Mouse (Mus musculus) neural tube, embryonic 15.5 days (tissue): ENCODE data around the gene Slc9a2. TPM values are rescaled to one million over a fixed set of nuclear protein-coding genes. Genes with fewer than 3 reads are reported as not detected.
"Not testable (repeated sequence)": the region's sequence is repeated elsewhere in the genome, so short reads cannot be mapped to it uniquely, and the experiment has no call there.

ENCODE experiments used
- ATAC-seq: fragments of 200-750 bp; cut with Nextera tagmentation; 2 replicates; pipeline ENCODE4 v1.8.0; 2017; ENCODE audit warnings: mild to moderate bottlenecking, moderate TSS enrichment, moderate library complexity; ENCODE audit not compliant: low FRiP score
- H3K27ac ChIP-seq: fragments of 300-500 bp; sonication (generic); replicated peaks from 2 replicates; pipeline ENCODE4 v1.5.1; 2015; ENCODE audit warnings: mild to moderate bottlenecking, inconsistent platforms
- H3K27me3 ChIP-seq: fragments of 300-500 bp; sonication (generic); replicated peaks from 2 replicates; pipeline ENCODE4 v1.6.1; 2015; ENCODE audit warnings: inconsistent platforms
- H3K36me3 ChIP-seq: fragments of 300-500 bp; sonication (generic); 2 replicates; pipeline ENCODE4 v1.6.1; 2015; ENCODE audit warnings: inconsistent platforms
- H3K4me1 ChIP-seq: fragments of 300-500 bp; sonication (generic); 2 replicates; pipeline ENCODE4 v1.6.1; 2015; ENCODE audit warnings: inconsistent platforms
- H3K4me2 ChIP-seq: fragments of 300-500 bp; sonication (generic); 2 replicates; pipeline ENCODE4 v1.6.1; 2015; ENCODE audit warnings: inconsistent platforms, mild to moderate bottlenecking, moderate library complexity
- H3K4me3 ChIP-seq: fragments of 300-500 bp; sonication (generic); replicated peaks from 2 replicates; pipeline ENCODE4 v1.5.1; 2015; ENCODE audit warnings: mild to moderate bottlenecking, inconsistent platforms
- H3K9ac ChIP-seq: fragments of 300-500 bp; sonication (generic); replicated peaks from 2 replicates; pipeline ENCODE4 v1.6.1; 2015; ENCODE audit warnings: mild to moderate bottlenecking, inconsistent platforms
- H3K9me3 ChIP-seq: fragments of 300-500 bp; sonication (generic); replicated peaks from 2 replicates; pipeline ENCODE4 v1.6.1; 2016; ENCODE audit warnings: inconsistent platforms
- WGBS: fragments of 180-500 bp; shearing (Covaris S2); methylation state at CpG from one replicate; pipeline ENCODE4 v1.1.7; 2015; ENCODE audit warnings: mixed read lengths; 5-methylcytosine and 5-hydroxymethylcytosine counted together
- polyA plus RNA-seq: library from polyadenylated mRNA; unstranded; fragments of >200 nt; fragmentation: Nextera tagmentation; extraction: Ambion mirVana; gene quantifications from 2 replicates; pipeline ENCODE4 v1.2.1, GENCODE M21; 2015

The Slc9a2 gene
- polyA plus RNA-seq, 1 experiment from 2014 or later = 0.26 TPM

- Histone ChIP-seq H3K4me2 (no peak overlapping the region), H3K36me3 (no peaks in the 10 kb centered on the region), H3K4me3 (no peak overlapping the region), H3K27ac (no peak overlapping the region), H3K27me3 (no peaks in the 10 kb centered on the region), H3K9me3 (no peaks in the 10 kb centered on the region), H3K9ac (no peak overlapping the region), H3K4me1 (no peaks in the 10 kb centered on the region)
- 93% methylated on average over 1 of the region's 1 CpGs for WGBS
- no peak for ATAC-seq
These were observed 48.3 kb downstream of the Slc9a2 start for GRCm38 (mm10) chr1:40728636-40729035.

GRCm38 (mm10) chr1:40737671-40738070 is 57.3 kb downstream of the Slc9a2 start:
- 81% methylated on average over 8 of the region's 8 CpGs for WGBS
- no peak for ATAC-seq

GRCm38 (mm10) chr1:40738246-40738645 is 57.9 kb downstream of the Slc9a2 start:
- H3K27me3 ChIP-seq, H3K4me3 ChIP-seq, H3K9me3 ChIP-seq, H3K36me3 ChIP-seq, H3K9ac ChIP-seq, H3K4me1 ChIP-seq, ATAC-seq, H3K27ac ChIP-seq, H3K4me2 ChIP-seq: not testable (repeated sequence)
- WGBS = 96% methylated on average over 9 of the region's 9 CpGs

More at GRCm38 (mm10) chr1:40737671-40738070, 57.3 kb downstream of the Slc9a2 start:
- Histone ChIP-seq H3K36me3 (no peaks in the 10 kb centered on the region), H3K27ac (no peak overlapping the region), H3K4me2 (no peak overlapping the region), H3K9me3 (no peaks in the 10 kb centered on the region), H3K9ac (no peak overlapping the region), H3K4me1 (no peaks in the 10 kb centered on the region), H3K27me3 (no peaks in the 10 kb centered on the region), H3K4me3 (no peak overlapping the region)

- no peak for ATAC-seq
- no peak overlapping the region for H3K27ac ChIP-seq
- no peak overlapping the region for H3K9ac ChIP-seq
- H3K4me1 ChIP-seq = no peaks in the 10 kb centered on the region
- no peaks in the 10 kb centered on the region for H3K36me3 ChIP-seq
- no peaks in the 10 kb centered on the region for H3K27me3 ChIP-seq
- H3K4me3 ChIP-seq = no peak overlapping the region
- WGBS = 80% methylated on average over 2 of the region's 2 CpGs
- H3K4me2 ChIP-seq = no peak overlapping the region
- H3K9me3 ChIP-seq = no peaks in the 10 kb centered on the region
These were observed 60.4 kb downstream of the Slc9a2 start for GRCm38 (mm10) chr1:40740739-40741138.

- WGBS = 90% methylated on average over 5 of the region's 5 CpGs
- no peaks in the 10 kb centered on the region for H3K4me1 ChIP-seq
- H3K27me3 ChIP-seq = no peaks in the 10 kb centered on the region
- H3K36me3 ChIP-seq = no peaks in the 10 kb centered on the region
- H3K27ac ChIP-seq = no peak overlapping the region
- H3K9ac ChIP-seq = no peak overlapping the region
- ATAC-seq = no peak
- H3K4me3 ChIP-seq = no peak overlapping the region
- no peak overlapping the region for H3K4me2 ChIP-seq
- H3K9me3 ChIP-seq = no peaks in the 10 kb centered on the region
These were observed 65.7 kb downstream of the Slc9a2 start for GRCm38 (mm10) chr1:40746089-40746488.

GRCm38 (mm10) chr1:40759751-40760445 is 79.5 kb downstream of the Slc9a2 start:
- Histone ChIP-seq H3K9ac (no peak overlapping the region), H3K4me3 (no peak overlapping the region), H3K27me3 (no peaks in the 10 kb centered on the region), H3K27ac (no peak overlapping the region), H3K4me2 (no peak overlapping the region), H3K9me3 (no peaks in the 10 kb centered on the region), H3K4me1 (0 out of 2 replicates have a peak, but pooled peaks cover 11% of the 10 kb centered on the region), H3K36me3 (no peaks in the 10 kb centered on the region)
- no peak for ATAC-seq
- 89% methylated on average over 6 of the region's 6 CpGs for WGBS

GRCm38 (mm10) chr1:40764042-40764441 is 83.7 kb downstream of the Slc9a2 start:
- 62% methylated on average over 1 of the region's 1 CpGs for WGBS
- Histone ChIP-seq H3K4me2 (no peak overlapping the region), H3K4me1 (0 out of 2 replicates have a peak, but pooled peaks cover 6% of the 10 kb centered on the region), H3K9ac (no peak overlapping the region), H3K4me3 (no peak overlapping the region), H3K27ac (no peak overlapping the region), H3K36me3 (no peaks in the 10 kb centered on the region), H3K27me3 (no peaks in the 10 kb centered on the region), H3K9me3 (no peaks in the 10 kb centered on the region)
- no peak for ATAC-seq

- H3K4me1 ChIP-seq = 0 out of 2 replicates have a peak, but pooled peaks cover 6% of the 10 kb centered on the region
- no peak overlapping the region for H3K27ac ChIP-seq
- 36% methylated on average over 15 of the region's 15 CpGs for WGBS
- H3K9me3 ChIP-seq = no peaks in the 10 kb centered on the region
- no peak overlapping the region for H3K4me2 ChIP-seq
- H3K4me3 ChIP-seq = no peak overlapping the region
- no peak for ATAC-seq
- H3K36me3 ChIP-seq = no peaks in the 10 kb centered on the region
- H3K27me3 ChIP-seq = no peaks in the 10 kb centered on the region
- no peak overlapping the region for H3K9ac ChIP-seq
These were observed 84.4 kb downstream of the Slc9a2 start for GRCm38 (mm10) chr1:40764701-40765275.

- WGBS = 71% methylated on average over 12 of the region's 12 CpGs
- no peaks in the 10 kb centered on the region for H3K36me3 ChIP-seq
- H3K9me3 ChIP-seq = no peaks in the 10 kb centered on the region
- H3K4me1 ChIP-seq = 0 out of 2 replicates have a peak, but pooled peaks cover 6% of the 10 kb centered on the region
- ATAC-seq = no peak
- H3K9ac ChIP-seq = no peak overlapping the region
- no peak overlapping the region for H3K4me2 ChIP-seq
- no peak overlapping the region for H3K4me3 ChIP-seq
- H3K27ac ChIP-seq = no peak overlapping the region
- no peaks in the 10 kb centered on the region for H3K27me3 ChIP-seq
These were observed 85.1 kb downstream of the Slc9a2 start for GRCm38 (mm10) chr1:40765521-40765920.

- no peak overlapping the region for H3K27ac ChIP-seq
- H3K4me2 ChIP-seq = no peak overlapping the region
- 88% methylated on average over 18 of the region's 18 CpGs for WGBS
- H3K9ac ChIP-seq = no peak overlapping the region
- H3K9me3 ChIP-seq = no peaks in the 10 kb centered on the region
- no peak overlapping the region for H3K4me3 ChIP-seq
- 0 out of 2 replicates have a peak, but pooled peaks cover 6% of the 10 kb centered on the region for H3K4me1 ChIP-seq
- H3K36me3 ChIP-seq = no peaks in the 10 kb centered on the region
- no peak for ATAC-seq
- H3K27me3 ChIP-seq = no peaks in the 10 kb centered on the region
These were observed 87.2 kb downstream of the Slc9a2 start for GRCm38 (mm10) chr1:40767588-40767987.

GRCm38 (mm10) chr1:40768606-40769005 is 88.2 kb downstream of the Slc9a2 start:
- Histone ChIP-seq H3K9me3 (no peaks in the 10 kb centered on the region), H3K27ac (no peak overlapping the region), H3K4me3 (no peak overlapping the region), H3K27me3 (no peaks in the 10 kb centered on the region), H3K4me1 (0 out of 2 replicates have a peak, but pooled peaks cover 6% of the 10 kb centered on the region), H3K9ac (no peak overlapping the region), H3K36me3 (peaks cover 7% of the 10 kb centered on the region), H3K4me2 (no peak overlapping the region)
- WGBS = 28% methylated on average over 6 of the region's 6 CpGs
- no peak for ATAC-seq

- Histone ChIP-seq H3K4me3 (no peak overlapping the region), H3K27me3 (no peaks in the 10 kb centered on the region), H3K9me3 (no peaks in the 10 kb centered on the region), H3K9ac (no peak overlapping the region), H3K27ac (no peak overlapping the region), H3K4me2 (no peak overlapping the region), H3K36me3 (peaks cover 15% of the 10 kb centered on the region), H3K4me1 (0 out of 2 replicates have a peak, but pooled peaks cover 4% of the 10 kb centered on the region)
- 58% methylated on average over 4 of the region's 4 CpGs for WGBS
- no peak for ATAC-seq
These were observed 89.0 kb downstream of the Slc9a2 start for GRCm38 (mm10) chr1:40769331-40769894.
